Mouse (Mus musculus): Measurements from ENCODE around the gene Foxp1. TPM values are rescaled to one million over a fixed set of nuclear protein-coding genes. Genes with fewer than 3 reads are reported as not detected.

Gene Foxp1
- polyA plus RNA-seq, 1 experiment from 2014 or later = 45.3 TPM

GRCm38 (mm10) chr6:99093208-99093607 is 429.3 kb downstream of the Foxp1 start:
- Histone ChIP-seq H3K4me3 (ENCODE audit: low read depth, low read length) (no peak overlapping the region), H3K27me3 (replicated peaks; ENCODE audit: control insufficient read depth, insufficient read depth, low read length) (no peaks in the 10 kb centered on the region), H3K36me3 (ENCODE audit: control insufficient read depth, insufficient read depth) (0 out of 2 replicates have a peak, but pooled peaks cover 3% of the 10 kb centered on the region), H3K9ac (ENCODE audit: low read depth, low read length) (no peak overlapping the region), H3K9me3 (ENCODE audit: control insufficient read depth) (no peaks in the 10 kb centered on the region), H3K4me1 (replicated peaks; ENCODE audit: control insufficient read depth, insufficient read depth, low read length) (peaks cover 14% of the 10 kb centered on the region; the same call in 1 of the 2 replicates), H3K4me2 (replicated peaks; ENCODE audit: low read depth) (no peak overlapping the region), H3K27ac (ENCODE audit: low read depth, low read length) (no peak overlapping the region)
- TF ChIP-seq CTCF (IDR thresholded peaks at IDR 0.05; ENCODE audit: low read depth) = no peak
- WGBS = 40% methylated on average over 5 of the region's 5 CpGs
- ATAC-seq = no peak

- no peak for TF ChIP-seq CTCF (IDR thresholded peaks at IDR 0.05; ENCODE audit: low read depth)
- Histone ChIP-seq H3K4me2 (replicated peaks; ENCODE audit: low read depth) (no peak overlapping the region), H3K9ac (ENCODE audit: low read depth, low read length) (no peak overlapping the region), H3K27me3 (replicated peaks; ENCODE audit: control insufficient read depth, insufficient read depth, low read length) (no peaks in the 10 kb centered on the region), H3K9me3 (ENCODE audit: control insufficient read depth) (no peaks in the 10 kb centered on the region), H3K36me3 (ENCODE audit: control insufficient read depth, insufficient read depth) (0 out of 2 replicates have a peak, but pooled peaks cover 3% of the 10 kb centered on the region), H3K4me3 (ENCODE audit: low read depth, low read length) (no peak overlapping the region), H3K27ac (ENCODE audit: low read depth, low read length) (no peak overlapping the region), H3K4me1 (replicated peaks; ENCODE audit: control insufficient read depth, insufficient read depth, low read length) (peaks cover 10% of the 10 kb centered on the region; the same call in 1 of the 2 replicates)
- WGBS = 85% methylated on average over 2 of the region's 2 CpGs
- no peak for ATAC-seq
Measured at GRCm38 (mm10) chr6:99091799-99092198, 430.7 kb downstream of the Foxp1 start.

DNA sequence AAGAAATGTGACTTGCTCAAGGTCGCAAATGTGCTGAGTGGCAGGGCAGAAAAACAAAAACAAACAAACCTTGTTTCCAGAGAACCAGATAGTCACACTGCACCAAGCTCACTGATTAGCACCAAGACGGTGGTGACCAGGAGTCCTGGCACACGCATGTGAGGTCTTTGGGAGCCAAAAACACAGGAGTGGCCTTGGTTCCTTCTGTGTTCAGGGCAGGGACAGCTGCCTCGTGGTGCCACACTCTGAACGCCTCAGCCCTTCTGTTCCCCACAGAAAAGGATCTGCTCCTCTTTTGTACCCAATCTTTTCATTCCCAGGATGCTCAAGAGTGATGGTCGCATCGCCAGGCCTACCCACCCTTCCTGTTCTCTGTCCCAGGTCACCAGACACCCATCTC is 434.9 kb downstream of the Foxp1 start:
- 75% methylated on average over 7 of the region's 7 CpGs for WGBS
- no peak for ATAC-seq
- no peaks in the 10 kb centered on the region for H3K4me1 ChIP-seq (replicated peaks; ENCODE audit: control insufficient read depth, insufficient read depth, low read length)
- H3K9me3 ChIP-seq (ENCODE audit: control insufficient read depth) = no peaks in the 10 kb centered on the region
- H3K27ac ChIP-seq (ENCODE audit: low read depth, low read length) = no peak overlapping the region
- no peaks in the 10 kb centered on the region for H3K27me3 ChIP-seq (replicated peaks; ENCODE audit: control insufficient read depth, insufficient read depth, low read length)
- H3K4me3 ChIP-seq (ENCODE audit: low read depth, low read length) = no peak overlapping the region
- H3K9ac ChIP-seq (ENCODE audit: low read depth, low read length) = no peak overlapping the region
- peaks cover 10% of the 10 kb centered on the region; the same call in 1 of the 2 replicates for H3K36me3 ChIP-seq (ENCODE audit: control insufficient read depth, insufficient read depth)
- no peak overlapping the region for H3K4me2 ChIP-seq (replicated peaks; ENCODE audit: low read depth)
- TF ChIP-seq CTCF (IDR thresholded peaks at IDR 0.05; ENCODE audit: low read depth) = no peak

GRCm38 (mm10) chr6:99084956-99085355 is 437.6 kb downstream of the Foxp1 start:
- ATAC-seq = no peak
- no peaks in the 10 kb centered on the region for H3K27me3 ChIP-seq (replicated peaks; ENCODE audit: control insufficient read depth, insufficient read depth, low read length)
- H3K36me3 ChIP-seq (ENCODE audit: control insufficient read depth, insufficient read depth) = peaks cover 10% of the 10 kb centered on the region; the same call in 1 of the 2 replicates
- no peak overlapping the region for H3K9ac ChIP-seq (ENCODE audit: low read depth, low read length)
- no peak for TF ChIP-seq CTCF (IDR thresholded peaks at IDR 0.05; ENCODE audit: low read depth)
- no peaks in the 10 kb centered on the region for H3K9me3 ChIP-seq (ENCODE audit: control insufficient read depth)
- H3K4me2 ChIP-seq (replicated peaks; ENCODE audit: low read depth) = no peak overlapping the region
- H3K4me1 ChIP-seq (replicated peaks; ENCODE audit: control insufficient read depth, insufficient read depth, low read length) = no peaks in the 10 kb centered on the region
- no peak overlapping the region for H3K4me3 ChIP-seq (ENCODE audit: low read depth, low read length)
- 88% methylated on average over 4 of the region's 4 CpGs for WGBS
- no peak overlapping the region for H3K27ac ChIP-seq (ENCODE audit: low read depth, low read length)

GRCm38 (mm10) chr6:99081259-99081658 is 441.3 kb downstream of the Foxp1 start:
- Histone ChIP-seq H3K27me3 (replicated peaks; ENCODE audit: control insufficient read depth, insufficient read depth, low read length) (no peaks in the 10 kb centered on the region), H3K4me1 (replicated peaks; ENCODE audit: control insufficient read depth, insufficient read depth, low read length) (no peaks in the 10 kb centered on the region), H3K4me2 (replicated peaks; ENCODE audit: low read depth) (no peak overlapping the region), H3K9ac (ENCODE audit: low read depth, low read length) (no peak overlapping the region), H3K4me3 (ENCODE audit: low read depth, low read length) (no peak overlapping the region), H3K27ac (ENCODE audit: low read depth, low read length) (no peak overlapping the region), H3K36me3 (ENCODE audit: control insufficient read depth, insufficient read depth) (peaks cover 8% of the 10 kb centered on the region; the same call in 1 of the 2 replicates), H3K9me3 (ENCODE audit: control insufficient read depth) (no peaks in the 10 kb centered on the region)
- no peak for TF ChIP-seq CTCF (IDR thresholded peaks at IDR 0.05; ENCODE audit: low read depth)
- no peak for ATAC-seq
- 18% methylated on average over 5 of the region's 5 CpGs for WGBS

GRCm38 (mm10) chr6:99079041-99079835 is 443.3 kb downstream of the Foxp1 start:
- Histone ChIP-seq H3K36me3 (ENCODE audit: control insufficient read depth, insufficient read depth) (peaks cover 26% of the 10 kb centered on the region), H3K4me3 (ENCODE audit: low read depth, low read length) (no peak overlapping the region), H3K27ac (ENCODE audit: low read depth, low read length) (no peak overlapping the region), H3K9me3 (ENCODE audit: control insufficient read depth) (peaks cover 4% of the 10 kb centered on the region; the same call in 1 of the 2 replicates), H3K4me2 (replicated peaks; ENCODE audit: low read depth) (no peak overlapping the region), H3K27me3 (replicated peaks; ENCODE audit: control insufficient read depth, insufficient read depth, low read length) (no peaks in the 10 kb centered on the region), H3K4me1 (replicated peaks; ENCODE audit: control insufficient read depth, insufficient read depth, low read length) (no peaks in the 10 kb centered on the region), H3K9ac (ENCODE audit: low read depth, low read length) (no peak overlapping the region)
- TF ChIP-seq CTCF (IDR thresholded peaks at IDR 0.05; ENCODE audit: low read depth) = no peak
- no peak for ATAC-seq
- 82% methylated on average over 10 of the region's 10 CpGs for WGBS

Data from intestine, postnatal 0 days (tissue).